Mouse (Mus musculus) retina, embryonic 14.5 days (tissue): ENCODE results near the gene Gpc5.

ENCODE experiments used
- DNase-seq: peaks from one replicate; pipeline ENCODE4 v3.0.0-alpha.2; 2015; ENCODE audit warnings: low spot score

The Gpc5 gene

GRCm38 (mm10) chr14:115365320-115365935, 273.4 kb downstream of the Gpc5 start:
- no peak for DNase-seq

- DNase-seq, result no peak
These were observed 277.7 kb downstream of the Gpc5 start for GRCm38 (mm10) chr14:115369611-115370167.

- peak; percentile 15 for DNase-seq
These were observed 279.1 kb downstream of the Gpc5 start for GRCm38 (mm10) chr14:115371131-115371530.

GRCm38 (mm10) chr14:115391831-115392230, 299.8 kb downstream of the Gpc5 start:
- DNase-seq, result no peak

DNA sequence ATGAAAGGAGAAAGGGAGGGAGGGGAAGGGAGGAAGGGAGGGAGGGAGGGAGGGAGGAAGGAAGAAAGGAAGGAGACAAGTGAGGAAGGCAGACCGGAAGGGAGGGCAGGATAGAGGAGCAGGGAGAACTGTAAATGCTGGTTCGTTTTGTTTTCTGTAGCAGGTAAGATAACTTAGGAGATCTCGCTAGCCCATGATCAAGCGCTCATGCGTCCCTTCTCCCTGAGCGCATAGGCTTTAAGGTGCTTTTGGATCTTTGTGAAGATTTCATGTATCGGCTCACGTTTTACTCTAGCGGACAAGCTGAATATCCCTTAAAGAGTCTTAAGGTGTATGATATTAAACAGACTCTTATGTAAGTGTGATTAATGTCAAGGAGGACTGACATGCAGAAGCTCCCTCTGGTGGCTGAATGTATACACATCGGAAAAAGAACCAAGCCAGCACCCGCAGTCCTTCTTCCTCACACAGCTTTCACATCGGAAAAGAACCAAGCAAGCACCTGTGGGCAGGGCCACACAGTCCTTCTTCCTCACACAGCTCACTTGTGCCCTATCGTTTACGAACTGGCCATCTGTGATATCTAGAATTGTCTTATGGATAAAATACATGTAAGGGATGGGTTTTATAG, 301.0 kb downstream of the Gpc5 start:
- peak; percentile 78 for DNase-seq

DNA sequence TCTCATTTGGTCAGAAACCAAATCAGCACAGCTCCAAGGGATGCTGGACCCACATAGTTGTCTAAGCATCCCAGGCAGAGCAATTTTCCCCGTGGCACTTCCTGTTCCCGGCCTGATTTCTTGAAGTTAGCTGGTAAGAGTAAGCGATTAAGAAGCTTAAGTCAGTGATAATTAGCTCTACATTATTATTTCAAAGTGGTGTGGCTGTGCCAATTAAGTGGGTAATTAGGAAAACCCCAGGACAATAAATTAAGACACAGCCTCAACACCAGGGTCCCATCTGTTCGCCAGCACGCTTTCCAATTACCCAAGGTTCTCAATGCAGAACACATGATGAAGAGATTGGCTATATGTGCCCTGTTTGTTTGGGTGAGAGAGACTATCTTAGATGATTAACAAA, 314.6 kb downstream of the Gpc5 start:
- peak; percentile 11 for DNase-seq

- DNase-seq, result no peak
These were observed 315.4 kb downstream of the Gpc5 start for GRCm38 (mm10) chr14:115407309-115407930.

DNA sequence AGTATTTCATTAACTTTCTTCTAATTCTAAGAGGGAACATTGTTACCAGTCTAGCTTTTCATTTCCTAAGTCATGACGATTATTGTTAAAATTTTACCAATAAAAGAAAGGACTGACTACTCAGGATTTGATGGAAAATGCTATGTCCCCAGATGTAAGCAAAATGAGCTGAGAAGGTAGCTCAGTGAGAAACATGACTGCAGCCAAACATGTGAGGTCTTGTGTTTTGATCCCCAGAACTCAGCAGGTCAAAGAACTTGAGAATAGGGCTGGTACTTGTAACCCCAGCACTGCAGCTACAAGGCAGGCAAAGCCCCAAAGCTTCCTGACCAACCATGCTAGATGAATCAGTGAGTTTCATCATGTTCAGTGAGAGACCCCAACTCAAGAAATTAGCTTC, 318.9 kb downstream of the Gpc5 start:
- DNase-seq, result no peak

- no peak for DNase-seq
These were observed 319.6 kb downstream of the Gpc5 start for GRCm38 (mm10) chr14:115411513-115412174.

DNA sequence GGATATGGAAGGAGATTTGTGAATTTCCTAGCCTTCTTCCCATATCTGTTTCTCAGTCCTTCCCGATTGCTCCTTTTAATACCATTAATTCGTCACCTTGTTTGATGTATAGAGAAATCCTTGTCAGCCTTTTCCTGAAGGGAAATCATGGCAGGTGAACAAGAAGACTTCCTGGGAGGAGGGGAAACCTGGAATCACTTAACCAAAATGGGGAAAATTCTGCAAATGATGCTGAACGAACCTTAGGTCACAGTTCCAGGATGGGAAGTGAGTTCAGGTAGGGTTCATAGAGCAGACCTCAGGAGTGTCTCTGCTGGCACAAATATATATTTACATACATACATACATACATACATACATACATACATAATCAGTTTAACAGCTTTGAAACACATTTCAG, 320.8 kb downstream of the Gpc5 start:
- DNase-seq, result no peak

- peak; percentile 35 for DNase-seq
These were observed 321.4 kb downstream of the Gpc5 start for GRCm38 (mm10) chr14:115413429-115413828.

GRCm38 (mm10) chr14:115414545-115414944, 322.5 kb downstream of the Gpc5 start:
- no peak for DNase-seq

- DNase-seq, result no peak
These were observed 340.0 kb downstream of the Gpc5 start for GRCm38 (mm10) chr14:115431967-115432366.

GRCm38 (mm10) chr14:115432368-115432767, 340.4 kb downstream of the Gpc5 start:
- peak; percentile 29 for DNase-seq

- DNase-seq, result no peak
These were observed 344.6 kb downstream of the Gpc5 start for GRCm38 (mm10) chr14:115436617-115437016.

DNA sequence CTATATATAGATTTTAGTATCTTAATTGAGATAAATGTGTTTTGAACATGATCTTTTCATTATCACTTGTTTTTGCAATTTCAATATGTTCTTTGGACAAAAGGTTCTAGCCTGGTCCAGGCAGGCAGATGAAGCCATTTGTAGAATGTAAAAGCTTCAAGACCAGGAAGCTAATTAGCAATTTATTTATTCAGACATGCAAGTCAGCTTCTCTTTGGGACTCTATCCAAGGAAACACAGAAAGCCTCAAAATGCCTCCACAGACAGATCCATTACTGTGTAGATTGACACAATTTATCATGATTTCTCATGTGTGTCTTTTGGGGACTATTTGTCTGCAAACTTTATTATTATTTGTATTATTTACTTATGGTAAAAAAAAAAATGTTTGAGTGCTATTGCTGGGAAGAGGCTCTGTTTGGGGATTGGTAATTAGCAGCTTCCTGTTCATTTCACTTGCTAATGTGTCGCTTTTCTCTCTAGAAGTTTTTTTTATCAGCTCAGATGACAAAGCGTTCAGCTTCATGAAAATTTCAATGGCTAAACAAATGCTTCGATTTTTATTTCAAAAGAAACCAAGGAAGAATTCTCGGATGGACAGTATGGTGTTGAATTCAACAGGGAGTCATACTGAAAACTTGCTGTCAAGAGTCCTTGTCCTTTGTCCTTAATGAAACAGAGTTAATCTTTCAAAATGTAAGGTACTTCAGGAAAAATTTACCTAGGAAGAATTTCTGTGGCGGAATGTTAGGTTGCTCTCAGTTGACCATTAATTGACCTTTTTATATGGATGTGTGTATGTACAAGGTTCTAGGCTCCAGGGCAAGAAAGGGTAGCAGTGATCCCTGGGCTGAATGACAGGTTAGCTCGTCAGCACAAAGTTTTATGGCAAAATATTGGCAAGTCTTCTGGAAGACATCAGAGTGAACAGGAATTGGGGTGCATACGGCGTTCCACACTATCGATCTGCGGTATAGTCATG, 353.1 kb downstream of the Gpc5 start:
- DNase-seq, result no peak

DNA sequence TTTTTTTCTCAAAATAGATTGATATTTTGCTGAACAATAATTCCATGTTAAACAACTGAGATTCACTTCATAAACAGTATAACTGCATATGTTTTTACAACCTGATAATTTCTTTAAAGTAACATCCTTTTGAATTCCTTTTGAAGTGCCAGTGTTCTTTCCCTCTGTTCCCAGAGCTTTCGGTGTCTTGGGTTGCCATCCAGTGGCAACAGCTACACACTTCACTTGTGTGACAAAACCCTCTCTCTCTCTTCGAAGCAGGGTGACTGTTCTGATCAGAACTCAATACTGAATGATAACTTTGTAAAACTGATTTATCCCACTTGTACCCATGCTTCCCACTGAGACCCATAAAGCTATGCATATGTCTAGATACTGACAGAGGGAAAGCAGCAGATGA, 358.9 kb downstream of the Gpc5 start:
- peak; percentile 3 for DNase-seq

- DNase-seq, result peak; percentile 42
These were observed 375.9 kb downstream of the Gpc5 start for GRCm38 (mm10) chr14:115467960-115468359.

- peak; percentile 73 for DNase-seq
These were observed 383.2 kb downstream of the Gpc5 start for GRCm38 (mm10) chr14:115475234-115475633.

DNA sequence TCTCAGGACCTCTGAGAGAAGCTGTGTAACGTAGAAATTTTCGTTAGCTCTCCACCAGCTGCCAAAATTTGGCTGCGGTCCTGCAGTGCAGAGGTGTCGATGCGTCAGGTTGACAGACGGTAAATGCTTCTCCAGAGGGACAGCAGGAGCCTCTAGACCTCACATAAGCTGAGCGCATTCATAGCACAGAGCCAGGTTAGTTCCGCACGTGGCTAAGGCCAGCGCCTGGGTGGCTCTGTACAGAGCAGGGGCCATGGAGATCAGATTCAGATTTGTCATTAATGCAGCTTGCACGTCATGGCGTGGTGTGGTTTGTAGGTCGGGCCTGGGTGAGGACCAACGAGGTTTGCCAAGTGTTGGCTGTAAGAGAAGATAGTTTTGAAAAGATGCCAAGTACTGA, 385.3 kb downstream of the Gpc5 start:
- no peak for DNase-seq

- DNase-seq, result peak; percentile 69
These were observed 393.1 kb downstream of the Gpc5 start for GRCm38 (mm10) chr14:115485090-115485489.
